Mouse (Mus musculus): Measurements from ENCODE around the gene Ifi203. TPM values are rescaled to one million over a fixed set of nuclear protein-coding genes. Genes with fewer than 3 reads are reported as not detected.

Gene Ifi203
- polyA plus RNA-seq (2015; fragmentation: Nextera tagmentation; extraction: Ambion mirVana) = 0.94 and 2.3 TPM in 2 replicates

DNA sequence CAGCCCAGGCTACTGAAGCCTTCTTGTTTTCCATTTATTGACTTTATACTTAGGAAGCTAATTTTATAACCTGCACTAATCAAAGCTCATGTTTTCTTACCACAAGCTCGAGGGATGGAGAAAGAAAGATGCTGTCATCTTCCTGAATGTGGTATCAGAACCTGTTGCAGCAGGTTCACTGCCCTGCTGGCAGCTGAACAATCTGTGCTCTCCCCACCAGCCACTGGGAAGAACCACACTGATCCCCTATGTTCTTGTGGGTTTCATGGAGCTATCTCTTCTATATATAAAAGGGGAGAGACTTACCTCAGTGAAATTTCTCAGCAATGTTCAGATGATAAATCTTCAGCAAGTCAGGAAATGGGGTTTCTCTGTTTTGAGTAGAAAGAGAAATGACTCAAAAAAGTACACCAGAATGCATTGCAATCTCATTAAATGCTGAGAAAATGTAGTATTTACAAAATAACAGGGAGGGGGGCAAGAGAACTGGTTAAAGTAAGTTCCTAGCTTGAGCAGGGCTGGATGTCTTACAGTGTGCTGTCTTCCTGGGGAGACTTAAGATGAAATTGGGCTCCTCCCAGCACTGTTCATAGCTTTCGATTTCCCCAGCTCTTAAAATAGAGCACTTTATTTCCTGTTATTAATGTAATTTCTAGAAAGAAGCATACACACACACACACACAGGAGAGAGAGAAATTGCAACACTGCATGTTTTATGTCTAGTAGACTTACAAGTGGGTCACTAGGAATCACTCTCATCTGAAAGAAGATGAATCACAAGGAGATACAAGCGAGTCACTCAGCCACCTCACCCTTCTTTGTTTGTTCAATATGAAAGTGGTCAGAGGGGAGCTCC is at the start of gene Ifi203, which contains the start of gene Mndal:
TSS of gene Ifi203 (minus strand) at position 749 of the 856 bp plus-strand sequence.
TSS of gene Mndal (minus strand) at position 568 of the 856 bp plus-strand sequence.

DNA sequence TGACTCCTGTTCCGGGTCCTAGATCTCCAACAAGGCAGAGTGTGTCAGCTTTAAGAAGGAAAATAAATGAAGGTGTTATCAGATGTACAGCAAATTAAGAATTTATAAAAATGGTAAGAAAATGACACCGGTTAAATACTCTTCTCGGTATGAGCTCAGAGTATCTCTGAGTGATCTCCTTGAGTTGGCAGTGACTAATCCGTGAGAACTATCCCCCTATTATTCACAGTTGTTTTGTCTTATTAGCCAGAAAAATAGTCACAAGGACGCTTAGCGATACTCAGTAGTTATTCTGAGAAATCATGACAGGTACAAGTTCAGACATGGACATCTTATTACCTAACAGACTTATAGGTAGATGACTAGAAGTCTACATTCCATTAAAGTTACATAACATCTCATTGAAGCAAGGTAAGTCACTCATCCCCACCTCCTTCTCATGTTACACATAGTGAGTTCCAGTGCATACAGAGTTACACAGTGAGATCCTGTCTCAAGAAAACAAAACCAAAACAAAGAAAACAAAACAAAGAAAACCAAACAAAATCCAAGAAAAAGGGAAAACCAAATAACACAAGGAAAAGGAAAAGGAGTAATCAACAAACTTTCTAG is 40.3 kb upstream of the Ifi203 start, which contains the start of gene Ifi202b:
TSS of gene Ifi202b (minus strand) at position 51 of the 612 bp plus-strand sequence.

GRCm38 (mm10) chr1:173912548-173913255 is 29.8 kb downstream of the Ifi203 start, which contains the start of gene Ifi211:
Ifi211 (minus strand) TSS chr1:173913046.

Other genes starting within 250 kb of the Ifi203 start
- 0.41 and 0.61 TPM in 2 replicates for gene Ifi207, start 200.9 kb downstream of the Ifi203 start, polyA plus RNA-seq (2015; fragmentation: Nextera tagmentation; extraction: Ambion mirVana)
- 1.4 and 1.5 TPM in 2 replicates for gene Ifi204, start 175.7 kb downstream of the Ifi203 start, polyA plus RNA-seq (2015; fragmentation: Nextera tagmentation; extraction: Ambion mirVana)
- gene Ifi211, start 29.6 kb downstream of the Ifi203 start, polyA plus RNA-seq (2015; fragmentation: Nextera tagmentation; extraction: Ambion mirVana) = 0.77 and 0.89 TPM in 2 replicates
- gene Mndal, start 181 bp downstream of the Ifi203 start, polyA plus RNA-seq (2015; fragmentation: Nextera tagmentation; extraction: Ambion mirVana) = 2.5 TPM in 2 replicates
- not detected in 2 replicates for gene Ifi202b, start 40.1 kb upstream of the Ifi203 start, polyA plus RNA-seq (2015; fragmentation: Nextera tagmentation; extraction: Ambion mirVana)
- 0.12 TPM in 1 of 2 replicates, not detected in the other for gene Ifi205, start 89.1 kb upstream of the Ifi203 start, polyA plus RNA-seq (2015; fragmentation: Nextera tagmentation; extraction: Ambion mirVana)
- gene Olfr433, start 98.0 kb upstream of the Ifi203 start, polyA plus RNA-seq (2015; fragmentation: Nextera tagmentation; extraction: Ambion mirVana) = not detected in 2 replicates
- gene Olfr432, start 106.5 kb upstream of the Ifi203 start, polyA plus RNA-seq (2015; fragmentation: Nextera tagmentation; extraction: Ambion mirVana) = not detected in 2 replicates
- not detected in 2 replicates for gene Olfr430, start 123.9 kb upstream of the Ifi203 start, polyA plus RNA-seq (2015; fragmentation: Nextera tagmentation; extraction: Ambion mirVana)
- gene Olfr429, start 141.7 kb upstream of the Ifi203 start, polyA plus RNA-seq (2015; fragmentation: Nextera tagmentation; extraction: Ambion mirVana) = not detected in 2 replicates
- not detected in 2 replicates for gene Olfr427, start 154.2 kb upstream of the Ifi203 start, polyA plus RNA-seq (2015; fragmentation: Nextera tagmentation; extraction: Ambion mirVana)
- not detected in 2 replicates for gene Olfr231, start 178.5 kb upstream of the Ifi203 start, polyA plus RNA-seq (2015; fragmentation: Nextera tagmentation; extraction: Ambion mirVana)
- gene Olfr424, start 188.8 kb upstream of the Ifi203 start, polyA plus RNA-seq (2015; fragmentation: Nextera tagmentation; extraction: Ambion mirVana) = not detected in 2 replicates
- gene Olfr420, start 213.0 kb upstream of the Ifi203 start, polyA plus RNA-seq (2015; fragmentation: Nextera tagmentation; extraction: Ambion mirVana) = not detected in 2 replicates
- gene Spta1, start 230.1 kb upstream of the Ifi203 start, polyA plus RNA-seq (2015; fragmentation: Nextera tagmentation; extraction: Ambion mirVana) = not detected in 2 replicates

Data from neural tube, postnatal 0 days (tissue).